Mouse (Mus musculus): ENCODE data around the gene Snx18. TPM values are rescaled to one million over a fixed set of nuclear protein-coding genes. Genes with fewer than 3 reads are reported as not detected.

The Snx18 gene
- total and polyA plus RNA-seq, 2 experiments from 2014 or later: 11.1 to 38.2 TPM

- Histone ChIP-seq H3K4me1 (ENCODE audit: insufficient read depth, low read length) (no peaks in the 10 kb centered on the region), H3K36me3 (ENCODE audit: insufficient read depth, low read length) (no peaks in the 10 kb centered on the region), H3K9me3 (ENCODE audit: low read length) (no peaks in the 10 kb centered on the region), H3K4me3 (ENCODE audit: low read length) (no peak overlapping the region), H3K27ac (no peak overlapping the region), H3K27me3 (ENCODE audit: insufficient read depth, low read length) (no peaks in the 10 kb centered on the region), H3K4me2 (ENCODE audit: low read depth, low read length) (no peak overlapping the region), H3K9ac (replicated peaks; ENCODE audit: low read length) (no peak overlapping the region)
- no peak for TF ChIP-seq CTCF (IDR thresholded peaks at IDR 0.05; ENCODE audit: low read depth)
- DNase-seq (ENCODE audit: low spot score) (no peak), ATAC-seq (no peak)
- 94% methylated on average over 5 of the region's 5 CpGs for WGBS
These were observed 36.9 kb downstream of the Snx18 start for GRCm38 (mm10) chr13:113581436-113581835.

- no peak for TF ChIP-seq CTCF (IDR thresholded peaks at IDR 0.05; ENCODE audit: low read depth)
- H3K9ac ChIP-seq (replicated peaks; ENCODE audit: low read length): no peak overlapping the region
- H3K4me1 ChIP-seq (ENCODE audit: insufficient read depth, low read length): no peaks in the 10 kb centered on the region
- no peak overlapping the region for H3K4me3 ChIP-seq (ENCODE audit: low read length)
- WGBS: 75% methylated on average over 6 of the region's 6 CpGs
- no peaks in the 10 kb centered on the region for H3K9me3 ChIP-seq (ENCODE audit: low read length)
- no peak overlapping the region for H3K27ac ChIP-seq
- no peaks in the 10 kb centered on the region for H3K27me3 ChIP-seq (ENCODE audit: insufficient read depth, low read length)
- H3K4me2 ChIP-seq (ENCODE audit: low read depth, low read length): no peak overlapping the region
- ATAC-seq: no peak
- no peak for DNase-seq (ENCODE audit: low spot score)
- no peaks in the 10 kb centered on the region for H3K36me3 ChIP-seq (ENCODE audit: insufficient read depth, low read length)
These were observed 38.0 kb downstream of the Snx18 start for GRCm38 (mm10) chr13:113580400-113580790.

- H3K9me3 ChIP-seq (ENCODE audit: low read length): no peaks in the 10 kb centered on the region
- H3K4me2 ChIP-seq (ENCODE audit: low read depth, low read length): no peak overlapping the region
- no peak for ATAC-seq
- no peak overlapping the region for H3K4me3 ChIP-seq (ENCODE audit: low read length)
- H3K27ac ChIP-seq: no peak overlapping the region
- H3K27me3 ChIP-seq (ENCODE audit: insufficient read depth, low read length): no peaks in the 10 kb centered on the region
- DNase-seq (ENCODE audit: low spot score): no peak
- no peak for TF ChIP-seq CTCF (IDR thresholded peaks at IDR 0.05; ENCODE audit: low read depth)
- H3K9ac ChIP-seq (replicated peaks; ENCODE audit: low read length): no peak overlapping the region
- WGBS: 56% methylated on average over 7 of the region's 7 CpGs
- no peaks in the 10 kb centered on the region for H3K4me1 ChIP-seq (ENCODE audit: insufficient read depth, low read length)
- H3K36me3 ChIP-seq (ENCODE audit: insufficient read depth, low read length): no peaks in the 10 kb centered on the region
These were observed 38.5 kb downstream of the Snx18 start for GRCm38 (mm10) chr13:113579788-113580399.

GRCm38 (mm10) chr13:113574232-113574631, 44.1 kb downstream of the Snx18 start:
- TF ChIP-seq CTCF (IDR thresholded peaks at IDR 0.05; ENCODE audit: low read depth): no peak
- no peak overlapping the region for H3K9ac ChIP-seq (replicated peaks; ENCODE audit: low read length)
- ATAC-seq: no peak
- H3K4me3 ChIP-seq (ENCODE audit: low read length): no peak overlapping the region
- H3K9me3 ChIP-seq (ENCODE audit: low read length): no peaks in the 10 kb centered on the region
- no peaks in the 10 kb centered on the region for H3K27me3 ChIP-seq (ENCODE audit: insufficient read depth, low read length)
- no peak overlapping the region for H3K27ac ChIP-seq
- WGBS: 89% methylated on average over 13 of the region's 13 CpGs
- H3K4me2 ChIP-seq (ENCODE audit: low read depth, low read length): no peak overlapping the region
- H3K36me3 ChIP-seq (ENCODE audit: insufficient read depth, low read length): no peaks in the 10 kb centered on the region
- no peaks in the 10 kb centered on the region for H3K4me1 ChIP-seq (ENCODE audit: insufficient read depth, low read length)
- no peak for DNase-seq (ENCODE audit: low spot score)

- no peak for TF ChIP-seq CTCF (IDR thresholded peaks at IDR 0.05; ENCODE audit: low read depth)
- H3K9me3 ChIP-seq (ENCODE audit: low read length): no peaks in the 10 kb centered on the region
- no peak for DNase-seq (ENCODE audit: low spot score)
- no peaks in the 10 kb centered on the region for H3K27me3 ChIP-seq (ENCODE audit: insufficient read depth, low read length)
- no peak for ATAC-seq
- H3K4me1 ChIP-seq (ENCODE audit: insufficient read depth, low read length): no peaks in the 10 kb centered on the region
- WGBS: 100% methylated on average over 2 of the region's 2 CpGs
- H3K36me3 ChIP-seq (ENCODE audit: insufficient read depth, low read length): no peaks in the 10 kb centered on the region
- no peak overlapping the region for H3K27ac ChIP-seq
- H3K9ac ChIP-seq (replicated peaks; ENCODE audit: low read length): no peak overlapping the region
- H3K4me2 ChIP-seq (ENCODE audit: low read depth, low read length): no peak overlapping the region
- H3K4me3 ChIP-seq (ENCODE audit: low read length): no peak overlapping the region
These were observed 45.0 kb downstream of the Snx18 start for GRCm38 (mm10) chr13:113573377-113573776.

GRCm38 (mm10) chr13:113572046-113572686, 46.2 kb downstream of the Snx18 start:
- no peak overlapping the region for H3K9ac ChIP-seq (replicated peaks; ENCODE audit: low read length)
- no peak for TF ChIP-seq CTCF (IDR thresholded peaks at IDR 0.05; ENCODE audit: low read depth)

GRCm38 (mm10) chr13:113569526-113569925, 48.8 kb downstream of the Snx18 start:
- no peak for DNase-seq (ENCODE audit: low spot score)
- H3K36me3 ChIP-seq (ENCODE audit: insufficient read depth, low read length): no peaks in the 10 kb centered on the region
- no peaks in the 10 kb centered on the region for H3K9me3 ChIP-seq (ENCODE audit: low read length)
- no peak for ATAC-seq
- H3K27ac ChIP-seq: no peak overlapping the region
- H3K4me1 ChIP-seq (ENCODE audit: insufficient read depth, low read length): no peaks in the 10 kb centered on the region
- H3K4me2 ChIP-seq (ENCODE audit: low read depth, low read length): no peak overlapping the region
- H3K4me3 ChIP-seq (ENCODE audit: low read length): no peak overlapping the region
- no peak for TF ChIP-seq CTCF (IDR thresholded peaks at IDR 0.05; ENCODE audit: low read depth)
- no peak overlapping the region for H3K9ac ChIP-seq (replicated peaks; ENCODE audit: low read length)
- 12% methylated on average over 2 of the region's 2 CpGs for WGBS
- no peaks in the 10 kb centered on the region for H3K27me3 ChIP-seq (ENCODE audit: insufficient read depth, low read length)

More at GRCm38 (mm10) chr13:113572046-113572686, 46.2 kb downstream of the Snx18 start:
- no peaks in the 10 kb centered on the region for H3K27me3 ChIP-seq (ENCODE audit: insufficient read depth, low read length)
- H3K9me3 ChIP-seq (ENCODE audit: low read length): no peaks in the 10 kb centered on the region
- DNase-seq (ENCODE audit: low spot score) (no peak), ATAC-seq (no peak)
- no peak overlapping the region for H3K4me2 ChIP-seq (ENCODE audit: low read depth, low read length)
- no peak overlapping the region for H3K4me3 ChIP-seq (ENCODE audit: low read length)
- no peaks in the 10 kb centered on the region for H3K4me1 ChIP-seq (ENCODE audit: insufficient read depth, low read length)
- no peak overlapping the region for H3K27ac ChIP-seq
- H3K36me3 ChIP-seq (ENCODE audit: insufficient read depth, low read length): no peaks in the 10 kb centered on the region
- 75% methylated on average over 9 of the region's 9 CpGs for WGBS

All from hindbrain, postnatal 0 days (tissue).